Mouse (Mus musculus) myocyte (in vitro differentiated cells): ENCODE results near the gene Lurap1. TPM values are rescaled to one million over a fixed set of nuclear protein-coding genes. Genes with fewer than 3 reads are reported as not detected.

Experiments
- H3K27me3 ChIP-seq: one replicate; pipeline ENCODE4 v1.6.1; 2011; ENCODE audit not compliant: control insufficient read depth, insufficient read depth, insufficient read length
- H3K36me3 ChIP-seq: one replicate; pipeline ENCODE4 v1.6.1; 2011; ENCODE audit not compliant: control insufficient read depth, insufficient read depth
- H3K4me2 ChIP-seq: one replicate; pipeline ENCODE4 v1.6.1; 2011; ENCODE audit warnings: low read depth, control low read depth
- H3K4me3 ChIP-seq: one replicate; pipeline ENCODE4 v1.5.1; 2011; ENCODE audit warnings: mild to moderate bottlenecking, control low read depth, moderate library complexity
- H3K79me2 ChIP-seq: one replicate; pipeline ENCODE4 v1.6.1; 2011; ENCODE audit not compliant: control insufficient read depth, insufficient read depth
- H3ac ChIP-seq: one replicate; pipeline ENCODE4 v1.6.1; 2011; ENCODE audit not compliant: control insufficient read depth, insufficient read length
- CEBPB ChIP-seq: IDR thresholded peaks from 2 replicates; pipeline ENCODE4 v1.6.1; 2011; ENCODE audit warnings: mild to moderate bottlenecking, moderate library complexity; ENCODE audit not compliant: poor library complexity, insufficient read depth, severe bottlenecking
- E2F4 ChIP-seq: IDR thresholded peaks from one replicate; pipeline ENCODE4 v1.6.1; 2011; ENCODE audit warnings: mild to moderate bottlenecking, control low read depth, moderate library complexity; ENCODE audit not compliant: insufficient read depth
- MAX ChIP-seq: IDR thresholded peaks from one replicate; pipeline ENCODE4 v1.6.1; 2011; ENCODE audit warnings: low read depth, mild to moderate bottlenecking, control low read depth
- MYOD1 ChIP-seq, 3 experiments: IDR thresholded peaks; one replicate each; pipeline ENCODE4 v1.6.1; 2011; ENCODE audit warnings: control low read depth in 2 of 3, low read depth in 2 of 3, mild to moderate bottlenecking in 2 of 3, moderate library complexity in 1 of 3; ENCODE audit not compliant: insufficient read length in 2 of 3, control insufficient read depth in 1 of 3
- MYOG ChIP-seq, 3 experiments: IDR thresholded peaks; one replicate each; pipeline ENCODE4 v1.6.1; 2011; ENCODE audit warnings: control low read depth in 2 of 3, low read depth in 2 of 3, mild to moderate bottlenecking in 2 of 3; ENCODE audit not compliant: insufficient read length in 2 of 3, control insufficient read depth in 1 of 3, insufficient read depth in 1 of 3
- POLR2A ChIP-seq: IDR thresholded peaks from one replicate; pipeline ENCODE4 v1.6.1; 2011; ENCODE audit warnings: low read depth, mild to moderate bottlenecking, control low read depth, moderate library complexity; ENCODE audit not compliant: insufficient read length
- POLR2AphosphoS2 ChIP-seq: IDR thresholded peaks from one replicate; pipeline ENCODE4 v1.6.1; 2011; ENCODE audit warnings: low read depth, control low read depth; ENCODE audit not compliant: insufficient read length
- REST ChIP-seq: IDR thresholded peaks from one replicate; pipeline ENCODE4 v1.6.1; 2011; ENCODE audit warnings: mild to moderate bottlenecking, control low read depth, moderate library complexity; ENCODE audit not compliant: insufficient read depth, insufficient read length
- SRF ChIP-seq: IDR thresholded peaks from one replicate; pipeline ENCODE4 v1.6.1; 2011; ENCODE audit warnings: low read depth; ENCODE audit not compliant: control insufficient read depth, insufficient read length
- TCF12 ChIP-seq: IDR thresholded peaks from one replicate; pipeline ENCODE4 v1.6.1; 2011; ENCODE audit warnings: mild to moderate bottlenecking, control low read depth; ENCODE audit not compliant: poor library complexity, insufficient read depth, severe bottlenecking
- TCF3 ChIP-seq: IDR thresholded peaks from one replicate; pipeline ENCODE4 v1.6.1; 2011; ENCODE audit warnings: low read depth, control low read depth; ENCODE audit not compliant: insufficient read length
- USF1 ChIP-seq: IDR thresholded peaks from one replicate; pipeline ENCODE4 v1.6.1; 2011; ENCODE audit warnings: low read depth, mild to moderate bottlenecking, control low read depth, moderate library complexity
- polyA plus RNA-seq: library from polyadenylated mRNA; unstranded; fragments of >200 nt; fragmentation: generic; extraction: Trizol; gene quantifications from one replicate; pipeline ENCODE4 v1.2.1, GENCODE M21; 2012; ENCODE audit warnings: missing spikeins

The Lurap1 gene
- polyA plus RNA-seq: 1.5 TPM

- Histone ChIP-seq H3K4me3 (peak within 1 kb of the TSS; percentile 95), H3ac (peak within 1 kb of the TSS; percentile 68), H3K4me2 (peak within 1 kb of the TSS; percentile 94), H3K79me2 (peaks cover 20% of the 10 kb centered on the region), H3K27me3 (no peaks in the 10 kb centered on the region), H3K36me3 (peaks cover 24% of the 10 kb centered on the region)
- TF ChIP-seq SRF (no peak), CEBPB (no peak), TCF12 (no peak), TCF3 (no peak), POLR2A (no peak), USF1 (no peak), MYOD1 (IDR thresholded peaks at IDR 0.05; ENCODE audit: control insufficient read depth in 1 of 3, insufficient read length in 2 of 3, low read depth in 2 of 3) (no peak), MYOG (IDR thresholded peaks at IDR 0.05; ENCODE audit: control insufficient read depth in 1 of 3, insufficient read depth in 1 of 3, insufficient read length in 2 of 3, low read depth in 2 of 3) (no peak), POLR2AphosphoS2 (no peak), MAX (no peak), REST (no peak), E2F4 (no peak)
These were observed at the start of gene Lurap1 for GRCm38 (mm10) chr4:116151238-116151637. Gene Lurap1, minus strand, starts transcription at chr4:116151338.

GRCm38 (mm10) chr4:116198422-116198821 is 47.3 kb upstream of the Lurap1 start:
- Histone ChIP-seq H3K4me2 (no peak overlapping the region), H3K4me3 (no peak overlapping the region), H3K27me3 (no peaks in the 10 kb centered on the region), H3K36me3 (no peaks in the 10 kb centered on the region), H3ac (no peak overlapping the region), H3K79me2 (no peaks in the 10 kb centered on the region)
- TF ChIP-seq MYOD1 (IDR thresholded peaks at IDR 0.05; ENCODE audit: control insufficient read depth in 1 of 3, insufficient read length in 2 of 3, low read depth in 2 of 3) (peak in 2 of 3 experiments; percentile 43 to 71), SRF (no peak), USF1 (no peak), MYOG (IDR thresholded peaks at IDR 0.05; ENCODE audit: control insufficient read depth in 1 of 3, insufficient read depth in 1 of 3, insufficient read length in 2 of 3, low read depth in 2 of 3) (peak in 2 of 3 experiments; percentile 71 to 88), POLR2AphosphoS2 (no peak), TCF12 (no peak)

GRCm38 (mm10) chr4:116193583-116194383 is 42.6 kb upstream of the Lurap1 start:
- no peaks in the 10 kb centered on the region for H3K36me3 ChIP-seq
- no peak overlapping the region for H3K4me2 ChIP-seq
- H3K27me3 ChIP-seq: no peaks in the 10 kb centered on the region
- H3K79me2 ChIP-seq: no peaks in the 10 kb centered on the region
- H3K4me3 ChIP-seq: no peak overlapping the region
- no peak overlapping the region for H3ac ChIP-seq
- no peak for TF ChIP-seq SRF
- no peak for TF ChIP-seq CEBPB
- TF ChIP-seq POLR2AphosphoS2: no peak
- TF ChIP-seq E2F4: no peak
- TF ChIP-seq MYOG (IDR thresholded peaks at IDR 0.05; ENCODE audit: control insufficient read depth in 1 of 3, insufficient read depth in 1 of 3, insufficient read length in 2 of 3, low read depth in 2 of 3): no peak
- TF ChIP-seq TCF3: no peak
- no peak for TF ChIP-seq MYOD1 (IDR thresholded peaks at IDR 0.05; ENCODE audit: control insufficient read depth in 1 of 3, insufficient read length in 2 of 3, low read depth in 2 of 3)
- TF ChIP-seq TCF12: no peak

GRCm38 (mm10) chr4:116192286-116192835 is 41.2 kb upstream of the Lurap1 start:
- no peak overlapping the region for H3K4me3 ChIP-seq
- no peaks in the 10 kb centered on the region for H3K79me2 ChIP-seq
- no peak overlapping the region for H3ac ChIP-seq
- peak overlapping the region; percentile 14 for H3K4me2 ChIP-seq
- H3K36me3 ChIP-seq: no peaks in the 10 kb centered on the region
- no peaks in the 10 kb centered on the region for H3K27me3 ChIP-seq
- no peak for TF ChIP-seq CEBPB
- no peak for TF ChIP-seq TCF12
- TF ChIP-seq MAX: no peak
- no peak for TF ChIP-seq E2F4
- TF ChIP-seq MYOG (IDR thresholded peaks at IDR 0.05; ENCODE audit: control insufficient read depth in 1 of 3, insufficient read depth in 1 of 3, insufficient read length in 2 of 3, low read depth in 2 of 3): no peak
- TF ChIP-seq TCF3: no peak
